Mouse (Mus musculus) kidney, adult 11 months (tissue): Measurements from ENCODE around the gene Slc25a25.
A peak's percentile ranks its signal among the peaks of the same experiment; 100 is the strongest.

Source experiments
- DNase-seq: peaks from one replicate; pipeline ENCODE4 v3.0.0; 2022

Slc25a25 gene

DNA sequence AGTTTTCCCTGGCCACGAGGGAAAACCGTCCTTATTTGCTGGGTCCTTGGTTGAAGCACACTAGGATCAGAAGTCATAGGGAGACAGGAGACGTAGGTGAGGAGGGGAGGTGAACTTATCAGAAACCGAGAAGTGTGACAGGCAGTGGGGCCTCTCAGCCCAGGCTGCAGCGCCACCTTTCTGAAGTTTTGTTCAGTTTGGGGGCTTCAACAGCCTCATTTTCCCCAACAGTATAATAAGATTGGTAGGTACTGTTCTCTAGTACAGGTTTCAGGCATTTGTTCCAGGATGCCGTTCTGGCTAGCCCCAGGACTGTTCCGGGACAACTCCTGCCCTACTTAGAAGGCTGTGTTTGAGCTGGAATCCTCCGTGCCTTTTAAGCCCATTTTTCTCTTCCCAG is 56.3 kb downstream of the Slc25a25 start:
- no peak for DNase-seq

DNA sequence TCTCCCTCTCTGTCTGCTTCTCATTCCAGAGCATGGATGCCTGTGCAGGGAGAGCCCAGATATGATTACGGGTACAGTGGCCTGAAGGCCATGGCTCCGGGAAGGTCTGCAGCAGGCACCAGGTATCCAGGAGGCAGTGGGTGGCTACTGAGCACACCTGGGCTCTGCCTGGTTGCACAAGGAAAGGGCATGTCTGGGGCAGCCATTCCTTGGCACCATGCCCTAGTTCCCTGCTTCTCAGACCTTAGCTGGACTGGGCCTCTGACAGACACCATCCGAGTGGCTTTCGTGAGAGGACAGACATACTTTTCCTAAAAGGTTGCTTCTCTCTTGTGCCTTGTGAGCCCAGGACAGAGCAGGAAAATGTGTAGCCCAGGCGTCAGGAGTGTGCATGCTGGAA is 59.2 kb downstream of the Slc25a25 start:
- DNase-seq: peak; percentile 82

DNA sequence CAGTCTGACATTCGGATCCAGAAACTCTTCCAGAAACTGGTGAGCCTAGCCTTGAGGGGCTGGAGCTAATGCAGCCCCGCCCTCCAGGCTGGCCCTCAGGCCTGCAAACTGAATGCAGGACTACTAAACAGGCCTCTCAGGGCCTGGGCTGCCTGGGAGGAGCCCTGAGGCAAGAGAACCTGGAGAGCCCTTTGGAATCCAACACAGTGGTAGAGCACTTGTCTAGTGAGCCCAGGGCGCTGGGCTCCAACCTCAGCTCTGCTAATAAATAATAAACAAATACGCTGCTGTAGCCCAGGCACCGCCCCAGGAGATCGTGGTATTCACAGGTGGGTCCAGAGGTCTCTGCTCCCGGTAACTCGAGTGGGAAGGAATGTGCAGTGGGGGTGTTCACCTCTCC is 60.4 kb downstream of the Slc25a25 start:
- DNase-seq: peak; percentile 66

DNA sequence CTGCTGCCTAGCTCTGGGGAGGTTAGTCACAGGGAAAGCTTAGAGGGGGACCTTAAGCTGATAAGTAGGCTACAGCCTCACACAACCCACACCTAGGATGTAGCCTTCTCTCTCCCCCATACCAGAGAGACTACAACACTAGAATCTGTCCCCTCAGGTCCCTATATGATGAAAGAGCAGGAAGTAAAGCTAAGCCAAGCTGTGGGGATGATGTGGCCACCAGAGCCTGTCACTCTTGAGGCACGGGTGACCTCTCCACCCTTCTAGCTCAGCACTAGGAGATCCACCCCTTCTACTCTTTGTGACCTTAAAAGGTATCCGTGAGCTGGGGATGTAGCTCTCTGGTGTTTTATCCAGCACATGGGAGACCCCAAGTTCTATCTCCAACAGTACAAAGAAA is 62.1 kb downstream of the Slc25a25 start:
- DNase-seq: no peak

- DNase-seq: no peak
Measured at GRCm38 (mm10) chr2:32387706-32388490, 63.3 kb downstream of the Slc25a25 start, which contains the start of gene Lcn2. Gene Lcn2, minus strand, starts transcription at chr2:32388252.

DNA sequence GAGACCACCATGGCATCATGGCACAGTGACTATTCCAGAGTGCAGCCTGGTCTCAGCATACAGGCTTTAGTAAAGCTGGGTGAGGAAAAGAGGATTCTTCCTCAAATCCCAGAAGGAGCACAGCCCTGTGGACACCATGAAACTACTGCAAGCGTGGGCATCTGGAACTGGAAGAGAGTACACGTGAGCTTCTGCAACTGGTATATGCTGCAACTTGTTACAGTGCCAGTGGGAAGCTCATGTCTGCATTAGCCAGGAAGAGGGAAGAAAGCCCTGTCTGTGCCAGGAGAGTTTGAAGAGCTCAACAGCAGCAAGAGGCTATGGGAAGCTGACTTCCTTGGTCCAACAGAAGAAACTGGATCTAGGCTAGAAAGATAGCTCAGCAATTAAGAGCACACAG is 68.6 kb downstream of the Slc25a25 start:
- DNase-seq: no peak

- DNase-seq: peak; percentile 91
Measured at GRCm38 (mm10) chr2:32381775-32382223, 69.4 kb downstream of the Slc25a25 start, which contains the start of gene 1110008P14Rik. Gene 1110008P14Rik, minus strand, starts transcription at chr2:32381938.

DNA sequence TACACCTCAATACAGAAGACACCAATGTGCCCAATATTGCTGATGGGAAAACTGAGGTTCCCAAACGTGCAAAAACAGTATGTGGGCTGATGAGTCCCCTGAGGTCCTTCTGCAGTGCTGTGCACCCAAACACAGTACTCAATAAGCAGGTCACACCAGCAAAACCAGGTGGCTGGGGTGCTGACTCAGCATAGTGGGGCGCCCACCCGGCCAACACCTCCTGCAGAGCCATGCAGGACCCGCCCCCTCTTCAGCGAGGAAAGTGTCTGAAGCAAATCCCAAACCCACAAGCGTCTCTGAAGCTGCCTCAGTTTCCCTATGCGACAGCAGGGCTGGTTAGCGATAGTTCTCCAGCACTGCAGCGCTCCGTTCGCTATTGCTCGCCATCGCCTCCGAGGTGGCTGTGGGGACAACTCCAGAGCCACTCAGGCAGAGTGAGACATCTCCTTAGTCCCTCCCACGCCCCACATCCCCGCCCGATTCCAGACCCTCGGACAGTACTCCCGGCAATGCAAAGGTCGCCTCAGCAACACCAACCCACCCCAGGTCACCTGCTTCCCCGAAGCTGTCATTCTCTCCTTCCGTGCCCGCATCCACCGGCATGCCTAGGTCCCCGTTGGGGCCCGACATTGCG is 70.0 kb downstream of the Slc25a25 start:
- no peak for DNase-seq

DNA sequence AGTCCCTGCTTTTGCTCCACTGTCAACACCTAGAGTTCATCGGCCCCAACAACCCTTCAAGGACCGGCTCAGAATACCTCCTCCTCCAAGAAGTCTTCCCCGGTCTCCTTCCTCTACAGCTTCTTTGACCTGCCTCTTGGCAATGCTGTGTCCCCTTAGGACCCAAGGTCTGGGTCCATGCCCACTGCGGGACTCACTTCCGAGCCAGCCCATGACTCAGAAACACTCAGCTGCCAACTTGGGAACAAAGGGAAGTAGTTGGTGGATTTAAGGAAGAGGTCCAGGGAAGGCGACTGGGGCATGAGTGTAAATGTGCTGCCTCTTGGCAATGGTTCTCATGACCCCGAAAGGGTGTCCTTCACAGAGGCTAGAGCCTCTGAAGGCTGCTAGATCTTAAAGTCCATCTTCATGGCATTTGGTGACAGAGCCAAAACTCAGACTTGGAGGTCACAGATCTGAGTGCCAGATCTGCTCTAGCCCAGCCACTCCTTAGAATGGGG is 71.2 kb downstream of the Slc25a25 start:
- no peak for DNase-seq

DNA sequence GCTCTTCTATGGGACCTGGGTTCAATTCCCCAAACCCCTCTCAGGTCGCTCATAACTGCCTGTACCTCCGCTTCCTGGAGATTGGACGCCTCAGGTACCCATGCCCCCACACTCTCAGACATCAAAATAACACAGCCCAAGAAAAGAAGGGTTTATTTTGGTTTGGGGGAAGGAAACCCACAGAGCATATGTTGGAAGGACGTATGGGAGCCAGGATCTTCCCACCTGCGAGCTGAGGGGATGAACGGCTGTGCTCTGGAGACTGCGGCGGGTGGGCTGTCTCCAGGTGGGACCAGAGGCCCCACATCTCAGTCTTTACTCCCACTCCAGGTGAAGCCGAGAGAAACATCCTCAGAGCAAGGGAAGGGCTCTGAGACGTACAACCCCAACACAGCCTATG is 74.3 kb downstream of the Slc25a25 start:
- DNase-seq: no peak

DNA sequence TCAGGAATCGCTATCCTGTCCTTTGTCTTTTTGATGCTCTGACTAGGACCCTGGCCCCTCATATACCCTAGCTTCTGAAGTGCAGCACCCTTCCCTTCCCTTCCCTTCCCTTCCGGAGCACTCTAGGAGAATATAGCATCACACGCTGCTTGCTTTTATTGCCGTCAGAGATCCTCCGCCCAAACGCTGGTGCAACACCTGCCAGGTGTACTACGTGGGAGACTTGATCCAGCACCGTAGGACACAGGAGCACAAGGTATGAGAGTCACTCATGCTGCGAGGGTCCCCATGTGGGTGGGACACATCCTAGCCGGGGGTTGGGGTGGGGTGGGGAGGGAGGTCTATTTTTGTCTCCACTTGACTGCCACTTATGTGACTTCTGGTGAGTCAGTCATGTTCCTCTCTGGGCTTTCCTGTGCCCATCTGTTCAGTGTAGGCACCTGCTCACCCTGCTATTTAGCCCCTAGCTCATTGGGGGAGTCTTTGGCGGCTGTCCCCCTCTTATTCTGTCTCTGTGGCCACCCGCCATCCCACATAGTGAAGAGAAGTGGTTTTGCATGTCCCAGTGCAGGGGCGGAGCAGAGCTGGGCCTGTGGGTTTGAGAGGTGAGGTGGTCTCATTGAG is 75.8 kb downstream of the Slc25a25 start:
- no peak for DNase-seq

- DNase-seq: no peak
Measured at GRCm38 (mm10) chr2:32374191-32374590, 77.1 kb downstream of the Slc25a25 start.

- DNase-seq: no peak
Measured at GRCm38 (mm10) chr2:32367315-32367714, 83.9 kb downstream of the Slc25a25 start.
